Mouse (Mus musculus): Measurements from ENCODE around the gene 3110082I17Rik.
A peak's percentile ranks its signal among the peaks of the same experiment; 100 is the strongest.

3110082I17Rik gene

DNA sequence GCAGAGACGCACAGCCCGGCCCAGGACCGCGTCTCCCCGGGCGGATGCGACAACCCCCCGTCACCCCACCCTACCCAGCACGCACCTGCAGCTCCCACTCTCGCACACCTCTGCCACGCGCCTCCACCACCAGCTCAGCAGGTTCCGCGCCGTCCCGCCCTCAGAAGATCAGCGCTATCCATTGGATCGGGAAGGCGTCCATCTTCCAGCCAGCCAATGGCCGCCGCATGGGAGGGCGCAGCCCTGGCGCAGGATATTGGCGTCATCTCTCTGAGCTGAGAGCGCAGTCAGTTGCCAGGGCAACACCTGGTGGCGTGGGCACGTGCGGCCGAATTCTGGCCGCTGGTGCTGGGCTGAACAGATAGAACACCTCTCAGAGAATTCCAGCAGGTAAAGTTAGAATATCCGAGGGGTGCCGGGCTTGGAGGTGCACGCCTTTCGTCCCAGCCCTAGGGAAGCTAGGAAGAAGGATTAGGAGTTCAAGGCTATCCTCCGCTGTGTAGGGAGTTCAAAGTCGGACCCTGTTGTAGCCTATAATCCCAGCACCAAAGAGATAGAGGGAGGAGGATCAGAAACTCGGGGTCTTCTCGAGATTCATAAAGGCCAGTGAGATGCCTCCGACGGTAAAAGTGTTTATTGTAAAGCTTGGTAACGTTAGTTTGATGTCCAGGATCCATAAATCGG is at the start of gene 3110082I17Rik:
Gene 3110082I17Rik (minus strand): TSS at position 144 of the 684 bp plus-strand sequence.
- peak; percentile 99 for DNase-seq

DNA sequence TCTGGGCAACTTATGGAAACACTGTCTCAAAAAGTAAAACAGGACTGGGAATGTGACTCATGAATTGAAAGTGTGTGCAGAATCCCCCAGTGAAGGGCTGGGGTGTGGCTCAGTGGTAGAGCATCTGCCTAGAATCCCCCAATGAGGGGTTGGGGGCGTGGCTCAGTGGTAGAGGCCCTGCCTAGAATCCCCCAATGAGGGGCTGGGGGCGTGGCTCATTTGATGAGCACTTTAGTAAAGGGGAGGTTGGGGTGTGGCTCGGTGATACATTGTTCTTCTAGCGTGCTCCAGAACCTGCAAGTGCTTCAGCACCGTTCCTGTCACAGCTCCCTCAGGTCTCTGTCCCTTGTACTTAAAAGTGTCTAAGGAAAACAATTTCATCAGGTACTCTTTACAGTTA is 45.9 kb upstream of the 3110082I17Rik start:
- DNase-seq: no peak

DNA sequence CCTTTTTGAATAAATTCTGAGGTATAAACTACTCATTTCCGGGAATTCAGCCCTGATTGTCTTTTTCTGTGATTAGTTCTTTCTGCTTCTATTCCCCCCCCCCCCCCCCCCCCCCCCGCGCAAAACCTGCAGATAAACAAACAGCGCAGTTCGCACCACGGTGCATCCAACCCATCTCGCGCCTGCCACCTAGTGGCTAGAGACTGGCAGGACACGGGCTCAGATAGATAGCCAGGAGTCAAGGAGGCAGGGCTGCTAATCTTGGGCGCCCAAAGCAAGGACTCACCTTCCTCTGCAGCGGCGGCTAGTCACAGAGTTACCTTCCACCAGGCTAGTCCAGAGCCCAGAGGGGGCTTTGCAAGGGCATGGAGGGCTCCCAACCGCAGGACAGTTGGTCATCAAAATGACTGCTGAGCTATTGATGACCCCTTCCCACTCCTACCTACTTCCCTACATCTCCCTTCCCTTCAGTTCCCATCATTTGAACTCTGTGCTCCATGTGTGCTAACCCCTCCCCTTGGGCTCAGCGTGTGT is 44.8 kb upstream of the 3110082I17Rik start:
- peak; percentile 85 for DNase-seq

DNA sequence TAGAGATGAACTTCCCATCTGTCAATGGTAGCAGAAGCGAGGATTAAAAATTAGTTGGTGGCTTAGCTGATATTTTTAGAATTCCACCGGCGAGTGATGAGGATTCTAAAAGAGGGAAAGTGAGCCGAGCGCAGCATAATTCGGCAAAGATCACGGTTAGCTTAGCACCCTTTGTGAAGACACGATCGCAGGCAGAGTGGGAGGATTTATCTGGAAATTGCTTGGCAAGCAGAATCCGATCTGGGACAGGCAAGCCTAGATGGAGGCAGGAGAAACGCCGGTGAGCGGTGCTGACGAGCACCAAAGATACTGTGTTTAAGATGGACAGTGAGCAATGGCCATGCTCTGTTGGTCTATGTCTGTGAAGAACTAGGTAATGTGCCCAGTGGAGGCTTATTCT is 42.0 kb upstream of the 3110082I17Rik start:
- DNase-seq: no peak

- DNase-seq: peak; percentile 54
Measured at GRCm38 (mm10) chr5:139498791-139499190, 38.5 kb upstream of the 3110082I17Rik start.

DNA sequence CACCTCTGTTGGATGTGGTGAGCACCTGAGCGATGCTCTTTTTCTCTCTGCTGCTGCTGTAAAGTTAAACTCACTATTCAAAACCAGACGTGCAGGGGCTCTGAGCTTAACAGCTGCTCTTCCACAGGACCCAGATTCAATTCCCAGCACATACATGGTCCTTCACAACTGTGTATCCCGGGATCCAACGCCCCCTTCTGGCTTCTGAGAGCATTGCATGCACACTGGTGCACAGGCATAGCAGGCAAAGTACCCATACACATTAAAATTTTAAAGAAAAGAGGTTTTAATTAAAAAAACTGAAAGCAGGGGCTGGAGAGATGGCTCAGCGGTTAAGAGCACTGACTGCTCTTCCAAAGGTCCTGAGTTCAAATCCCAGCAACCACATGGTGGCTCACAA is 36.6 kb upstream of the 3110082I17Rik start:
- no peak for DNase-seq

DNA sequence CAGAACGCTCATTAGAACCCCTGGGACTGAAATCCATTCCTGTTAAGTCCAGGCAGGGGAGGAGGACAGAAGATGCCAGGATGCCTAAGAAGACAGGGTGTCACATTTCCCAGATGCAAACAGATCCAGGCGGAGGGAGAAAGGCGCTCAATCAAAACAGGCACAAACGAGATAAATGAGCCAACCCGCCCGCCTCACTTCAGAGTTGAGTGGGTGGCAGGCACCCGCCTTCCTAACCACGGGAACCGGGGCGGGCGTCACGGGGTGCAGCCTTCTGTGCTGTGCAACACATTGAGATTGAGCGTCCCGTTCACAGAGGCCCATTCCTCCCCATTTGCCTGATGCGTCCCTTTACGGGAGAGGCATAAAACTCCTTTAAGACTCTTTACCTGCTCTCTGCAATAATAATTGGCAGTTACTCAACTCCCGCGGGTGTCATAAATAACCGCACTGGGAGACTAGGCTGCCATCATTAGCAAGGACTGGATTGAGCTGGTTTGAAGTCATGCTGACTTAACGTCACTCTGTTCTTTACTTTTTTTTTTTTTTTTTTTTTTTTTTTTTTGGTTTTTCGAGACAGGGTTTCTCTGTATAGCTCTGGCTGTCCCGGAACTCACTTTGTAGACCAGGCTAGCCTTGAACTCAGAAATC is 34.8 kb upstream of the 3110082I17Rik start:
- peak; percentile 27 for DNase-seq

DNA sequence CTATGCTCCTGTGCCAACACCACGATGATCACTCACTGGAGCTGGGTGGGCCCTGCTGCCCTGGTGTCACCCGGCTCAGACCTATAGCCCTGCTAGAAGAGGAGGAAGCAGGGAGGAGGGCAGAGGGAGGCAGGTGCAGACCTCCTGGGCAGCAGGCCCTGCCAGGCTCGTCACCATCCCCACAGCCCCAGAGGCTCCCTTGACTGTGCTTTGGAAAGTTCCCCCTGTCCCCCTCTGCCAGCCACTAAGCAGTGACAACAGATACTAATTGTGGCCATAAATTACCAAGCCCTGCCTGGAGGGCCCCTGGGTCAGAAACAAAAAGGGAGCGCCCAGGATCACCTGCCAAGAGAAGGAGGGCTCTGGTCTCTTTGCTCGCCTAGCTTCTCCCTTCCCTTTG is 33.4 kb upstream of the 3110082I17Rik start:
- DNase-seq: no peak

- no peak for DNase-seq
Measured at GRCm38 (mm10) chr5:139491348-139491747, 31.0 kb upstream of the 3110082I17Rik start.

GRCm38 (mm10) chr5:139490131-139490530 is 29.8 kb upstream of the 3110082I17Rik start:
- no peak for DNase-seq

DNA sequence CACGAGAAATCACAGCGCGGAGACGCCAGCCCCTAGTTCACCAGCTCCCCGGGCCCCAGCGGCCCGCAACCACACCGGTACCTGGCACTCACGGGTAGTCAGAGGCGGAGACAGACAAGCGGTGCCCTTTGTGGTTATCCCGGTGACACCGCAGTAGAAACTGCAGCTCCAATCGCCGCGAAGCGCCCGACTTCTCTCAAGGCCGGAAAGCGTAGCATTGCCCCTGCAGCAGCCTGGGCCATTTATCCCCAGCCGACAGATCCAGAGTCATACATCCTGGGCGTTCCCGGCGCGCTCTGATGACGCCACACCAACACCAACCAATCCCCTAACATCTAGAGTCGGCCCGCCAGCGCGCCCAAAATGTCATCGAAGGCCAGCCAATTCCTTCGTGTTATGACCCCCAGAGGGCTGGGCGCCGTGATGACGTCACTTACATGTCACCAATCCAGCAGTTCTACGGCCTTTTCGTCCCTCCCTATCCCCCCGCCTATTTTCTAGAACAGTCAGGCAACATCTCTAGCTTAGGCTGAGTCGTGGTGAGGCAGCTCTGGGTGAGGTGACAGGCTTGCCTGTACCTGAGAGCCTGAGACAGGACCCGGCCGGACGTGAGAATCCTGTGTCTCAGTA is 24.0 kb upstream of the 3110082I17Rik start, which contains the start of gene Zfand2a:
Gene Zfand2a (minus strand): TSS at position 365 of the 630 bp plus-strand sequence.
- DNase-seq: peak; percentile 100

- no peak for DNase-seq
Measured at GRCm38 (mm10) chr5:139483171-139483848, 23.0 kb upstream of the 3110082I17Rik start.

- DNase-seq: no peak
Measured at GRCm38 (mm10) chr5:139480406-139480805, 20.1 kb upstream of the 3110082I17Rik start.

GRCm38 (mm10) chr5:139479088-139479487 is 18.8 kb upstream of the 3110082I17Rik start:
- DNase-seq: no peak

DNA sequence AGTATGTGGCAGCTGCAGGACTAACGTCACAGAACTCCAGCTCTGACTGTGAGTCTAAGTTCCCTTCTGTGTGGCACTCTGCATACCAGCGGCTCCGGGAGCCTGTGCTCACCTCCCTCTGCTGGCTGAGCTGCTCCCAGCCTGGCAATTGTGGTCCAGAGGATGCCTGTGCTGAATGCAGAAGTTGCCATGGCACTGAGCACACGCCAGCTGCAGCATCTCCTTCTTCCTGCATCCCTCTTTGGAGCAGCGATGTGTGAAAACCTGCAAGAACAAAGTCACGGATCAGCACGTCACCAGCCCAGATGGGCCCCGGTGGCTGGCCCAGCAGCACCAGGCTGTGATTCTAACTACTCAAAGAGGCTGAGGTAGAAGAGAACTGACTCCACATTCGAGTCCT is 14.4 kb upstream of the 3110082I17Rik start:
- no peak for DNase-seq

- peak; percentile 32 for DNase-seq
Measured at GRCm38 (mm10) chr5:139467998-139468397, 7.7 kb upstream of the 3110082I17Rik start.

GRCm38 (mm10) chr5:139466801-139467200 is 6.5 kb upstream of the 3110082I17Rik start:
- no peak for DNase-seq

DNA sequence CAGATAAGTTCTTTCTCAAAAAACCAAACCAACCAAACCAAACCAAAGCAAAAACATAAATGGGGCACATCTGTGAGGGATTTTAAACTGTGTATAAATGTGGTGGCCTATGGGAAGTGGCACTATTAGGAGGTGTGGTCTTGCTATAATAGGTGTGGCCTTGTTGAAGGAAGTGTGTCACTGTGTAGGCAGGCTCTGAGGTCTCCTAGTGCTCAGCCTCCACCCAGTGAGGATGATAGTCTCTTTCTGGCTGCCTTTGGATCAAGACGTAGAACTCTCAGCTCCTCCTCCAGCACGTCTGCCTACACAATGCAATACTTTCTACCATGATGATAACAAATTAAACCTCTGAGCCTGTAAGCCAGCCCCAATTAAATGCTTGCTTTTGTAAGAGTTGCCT is 6.0 kb upstream of the 3110082I17Rik start:
- DNase-seq: no peak

DNA sequence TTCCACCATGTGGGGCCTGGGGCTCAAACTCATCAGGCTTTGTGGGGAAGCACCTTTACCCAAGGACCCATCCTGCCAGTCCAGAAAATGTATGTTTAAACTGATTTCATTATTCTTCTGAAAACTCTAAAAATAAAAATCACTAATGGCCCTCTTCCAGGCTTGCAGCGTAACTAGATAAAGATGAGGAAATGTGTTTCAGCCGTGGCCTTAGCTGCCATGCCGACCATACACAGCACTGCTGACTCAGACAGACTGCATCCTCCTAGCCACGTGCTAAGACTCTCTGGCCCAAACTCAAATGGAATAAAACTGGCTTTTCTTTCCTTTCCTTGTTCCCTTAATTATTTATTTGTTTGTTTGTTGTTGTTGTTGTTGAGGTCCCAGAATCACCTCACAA is 4.5 kb upstream of the 3110082I17Rik start:
- no peak for DNase-seq

DNA sequence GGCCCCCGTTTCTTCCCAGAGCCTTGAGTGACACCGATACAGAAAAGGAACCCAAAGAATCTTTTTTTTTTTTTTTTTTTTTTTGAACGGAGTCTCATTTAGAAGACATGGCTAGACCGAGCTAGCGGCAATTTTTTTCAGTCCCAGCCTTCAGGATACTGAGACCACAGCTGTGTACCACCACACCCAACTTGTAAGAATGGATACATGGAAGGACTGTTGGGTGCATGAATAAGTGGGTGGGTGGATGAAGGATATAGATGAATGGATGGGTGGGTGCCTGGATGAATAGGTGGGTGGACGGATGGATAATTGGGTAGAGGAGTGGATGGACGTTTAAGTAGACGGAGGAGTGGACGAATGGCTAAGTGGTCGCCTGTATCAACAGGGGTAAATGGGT is 389 bp downstream of the 3110082I17Rik start:
- DNase-seq: no peak

- no peak for DNase-seq
Measured at GRCm38 (mm10) chr5:139457241-139457640, 3.1 kb downstream of the 3110082I17Rik start.

- DNase-seq: no peak
Measured at GRCm38 (mm10) chr5:139455166-139455565, 5.2 kb downstream of the 3110082I17Rik start.

GRCm38 (mm10) chr5:139453031-139453430 is 7.3 kb downstream of the 3110082I17Rik start:
- DNase-seq: no peak

Data from kidney, postnatal 14 days (tissue).